Mouse (Mus musculus): ENCODE measurements at regions not wholly inside any gene's neighbourhood (a gene's known extent, or its start where the extent isn't known, plus 50 kb on each side); places are given as distances from the start of the nearest gene placed in this dataset.

DNA sequence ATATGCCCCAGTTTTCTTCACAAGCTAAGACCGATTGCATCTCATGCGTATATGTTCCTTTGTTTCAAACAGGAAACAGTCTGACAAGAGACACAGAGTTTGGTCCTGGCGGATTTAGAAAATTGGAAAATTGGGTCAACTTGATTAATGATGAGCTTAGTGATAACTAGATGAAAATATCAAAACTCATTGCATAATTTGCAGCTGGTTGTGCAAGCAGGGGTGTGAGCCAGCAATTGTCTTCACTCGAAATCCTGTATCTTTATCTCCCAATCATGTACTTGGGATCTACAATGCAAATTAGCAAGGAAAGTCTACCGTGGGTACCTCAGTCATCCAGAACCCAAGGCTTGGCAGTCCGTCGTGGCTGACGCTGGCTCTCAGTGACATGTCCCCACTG lies 128.9 kb upstream of the N6amt1 start:
- no peak for TF ChIP-seq POLR2A (IDR thresholded peaks at IDR 0.05; ENCODE audit: borderline replicate concordance, insufficient read depth, low read length)
- no peak for TF ChIP-seq CTCF (IDR thresholded peaks at IDR 0.05; ENCODE audit: borderline replicate concordance, insufficient read depth, low read depth, low read length)
